Mouse (Mus musculus): Measurements from ENCODE around the gene Zfp934. TPM values are rescaled to one million over a fixed set of nuclear protein-coding genes. Genes with fewer than 3 reads are reported as not detected.
"Not testable (repeated sequence)": the region's sequence is repeated elsewhere in the genome, so short reads cannot be mapped to it uniquely, and the experiment has no call there.

Zfp934 gene
- polyA plus RNA-seq (2014; fragmentation: Nextera tagmentation; extraction: Ambion mirVana), result 20.6 and 21.3 TPM in 2 replicates

GRCm38 (mm10) chr13:62571099-62571498 lies at the start of gene Zfp934:
Zfp934 (minus strand) TSS chr13:62571199.
- not testable (repeated sequence) for DNase-seq (ENCODE audit: low spot score); H3K9ac ChIP-seq (ENCODE audit: low read length); ATAC-seq (replicated peaks; ENCODE audit: low FRiP score); H3K27ac ChIP-seq (ENCODE audit: low read depth, low read length); H3K9me3 ChIP-seq (ENCODE audit: control insufficient read depth, low read length); H3K4me3 ChIP-seq (ENCODE audit: low read depth, low read length); H3K27me3 ChIP-seq (ENCODE audit: control insufficient read depth, insufficient read depth, low read length); H3K4me2 ChIP-seq (ENCODE audit: low read depth, low read length, severe bottlenecking); H3K36me3 ChIP-seq (ENCODE audit: control insufficient read depth, insufficient read depth, low read length); H3K4me1 ChIP-seq (replicated peaks; ENCODE audit: control insufficient read depth, insufficient read depth, low read length)
- 86% methylated on average over 3 of the region's 6 CpGs for WGBS

GRCm38 (mm10) chr13:62617449-62617848 lies 46.5 kb upstream of the Zfp934 start:
- not testable (repeated sequence) for DNase-seq (ENCODE audit: low spot score); H3K4me3 ChIP-seq (ENCODE audit: low read depth, low read length); H3K9me3 ChIP-seq (ENCODE audit: control insufficient read depth, low read length); H3K9ac ChIP-seq (ENCODE audit: low read length); ATAC-seq (replicated peaks; ENCODE audit: low FRiP score); H3K27ac ChIP-seq (ENCODE audit: low read depth, low read length); H3K36me3 ChIP-seq (ENCODE audit: control insufficient read depth, insufficient read depth, low read length); H3K27me3 ChIP-seq (ENCODE audit: control insufficient read depth, insufficient read depth, low read length); H3K4me1 ChIP-seq (replicated peaks; ENCODE audit: control insufficient read depth, insufficient read depth, low read length); H3K4me2 ChIP-seq (ENCODE audit: low read depth, low read length, severe bottlenecking)
- WGBS, result 90% methylated on average over 4 of the region's 4 CpGs

- H3K4me3 ChIP-seq (ENCODE audit: low read depth, low read length); H3K27ac ChIP-seq (ENCODE audit: low read depth, low read length); H3K4me2 ChIP-seq (ENCODE audit: low read depth, low read length, severe bottlenecking); H3K9ac ChIP-seq (ENCODE audit: low read length); DNase-seq (ENCODE audit: low spot score); ATAC-seq (replicated peaks; ENCODE audit: low FRiP score); H3K4me1 ChIP-seq (replicated peaks; ENCODE audit: control insufficient read depth, insufficient read depth, low read length); H3K36me3 ChIP-seq (ENCODE audit: control insufficient read depth, insufficient read depth, low read length); H3K9me3 ChIP-seq (ENCODE audit: control insufficient read depth, low read length); H3K27me3 ChIP-seq (ENCODE audit: control insufficient read depth, insufficient read depth, low read length): not testable (repeated sequence)
- 16% methylated on average over 1 of the region's 1 CpGs for WGBS
These were observed 9.3 kb downstream of the Zfp934 start for GRCm38 (mm10) chr13:62561696-62562095.

- Histone ChIP-seq H3K4me2 (ENCODE audit: low read depth, low read length, severe bottlenecking) (peak within 1 kb of the TSS; percentile 34; the same call in 1 of the 2 replicates), H3K9ac (ENCODE audit: low read length) (peak within 1 kb of the TSS; percentile 43), H3K4me3 (ENCODE audit: low read depth, low read length) (peak within 1 kb of the TSS; percentile 38)
- not testable (repeated sequence) for H3K27me3 ChIP-seq (ENCODE audit: control insufficient read depth, insufficient read depth, low read length); H3K4me1 ChIP-seq (replicated peaks; ENCODE audit: control insufficient read depth, insufficient read depth, low read length); H3K9me3 ChIP-seq (ENCODE audit: control insufficient read depth, low read length); H3K36me3 ChIP-seq (ENCODE audit: control insufficient read depth, insufficient read depth, low read length); H3K27ac ChIP-seq (ENCODE audit: low read depth, low read length)
- peak; percentile 46 for DNase-seq (ENCODE audit: low spot score)
- peak; percentile 66; the same call in 1 of the 2 replicates for ATAC-seq (replicated peaks; ENCODE audit: low FRiP score)
- 2% methylated on average over 24 of the region's 27 CpGs for WGBS
These were observed 12.5 kb downstream of the Zfp934 start, which contains the start of gene Zfp935 for GRCm38 (mm10) chr13:62558189-62559110. Zfp935 (minus strand) TSS chr13:62558511.

GRCm38 (mm10) chr13:62530129-62530528 lies 40.9 kb downstream of the Zfp934 start:
- H3K27me3 ChIP-seq (ENCODE audit: control insufficient read depth, insufficient read depth, low read length); H3K4me2 ChIP-seq (ENCODE audit: low read depth, low read length, severe bottlenecking); H3K4me3 ChIP-seq (ENCODE audit: low read depth, low read length): not testable (repeated sequence)

GRCm38 (mm10) chr13:62510641-62511420 lies 60.2 kb downstream of the Zfp934 start:
- H3K27ac ChIP-seq (ENCODE audit: low read depth, low read length); H3K27me3 ChIP-seq (ENCODE audit: control insufficient read depth, insufficient read depth, low read length); H3K36me3 ChIP-seq (ENCODE audit: control insufficient read depth, insufficient read depth, low read length); H3K4me2 ChIP-seq (ENCODE audit: low read depth, low read length, severe bottlenecking); H3K4me3 ChIP-seq (ENCODE audit: low read depth, low read length); DNase-seq (ENCODE audit: low spot score); ATAC-seq (replicated peaks; ENCODE audit: low FRiP score); H3K9me3 ChIP-seq (ENCODE audit: control insufficient read depth, low read length); H3K4me1 ChIP-seq (replicated peaks; ENCODE audit: control insufficient read depth, insufficient read depth, low read length); H3K9ac ChIP-seq (ENCODE audit: low read length): not testable (repeated sequence)
- WGBS, result 83% methylated on average over 1 of the region's 1 CpGs

More at GRCm38 (mm10) chr13:62530129-62530528, 40.9 kb downstream of the Zfp934 start:
- H3K36me3 ChIP-seq (ENCODE audit: control insufficient read depth, insufficient read depth, low read length); ATAC-seq (replicated peaks; ENCODE audit: low FRiP score); DNase-seq (ENCODE audit: low spot score); H3K9me3 ChIP-seq (ENCODE audit: control insufficient read depth, low read length); H3K4me1 ChIP-seq (replicated peaks; ENCODE audit: control insufficient read depth, insufficient read depth, low read length); H3K27ac ChIP-seq (ENCODE audit: low read depth, low read length); H3K9ac ChIP-seq (ENCODE audit: low read length): not testable (repeated sequence)

GRCm38 (mm10) chr13:62472661-62473060 lies 98.3 kb downstream of the Zfp934 start:
- not testable (repeated sequence) for ATAC-seq (replicated peaks; ENCODE audit: low FRiP score); H3K4me1 ChIP-seq (replicated peaks; ENCODE audit: control insufficient read depth, insufficient read depth, low read length); H3K9ac ChIP-seq (ENCODE audit: low read length); H3K9me3 ChIP-seq (ENCODE audit: control insufficient read depth, low read length); H3K27ac ChIP-seq (ENCODE audit: low read depth, low read length); DNase-seq (ENCODE audit: low spot score); H3K4me2 ChIP-seq (ENCODE audit: low read depth, low read length, severe bottlenecking); H3K36me3 ChIP-seq (ENCODE audit: control insufficient read depth, insufficient read depth, low read length); H3K27me3 ChIP-seq (ENCODE audit: control insufficient read depth, insufficient read depth, low read length); H3K4me3 ChIP-seq (ENCODE audit: low read depth, low read length)
- 97% methylated on average over 8 of the region's 8 CpGs for WGBS

GRCm38 (mm10) chr13:62469947-62470346 lies 101.1 kb downstream of the Zfp934 start:
- not testable (repeated sequence) for H3K27ac ChIP-seq (ENCODE audit: low read depth, low read length); ATAC-seq (replicated peaks; ENCODE audit: low FRiP score); DNase-seq (ENCODE audit: low spot score)

More at GRCm38 (mm10) chr13:62469947-62470346, 101.1 kb downstream of the Zfp934 start:
- not testable (repeated sequence) for H3K4me2 ChIP-seq (ENCODE audit: low read depth, low read length, severe bottlenecking); H3K27me3 ChIP-seq (ENCODE audit: control insufficient read depth, insufficient read depth, low read length); H3K9me3 ChIP-seq (ENCODE audit: control insufficient read depth, low read length); H3K4me1 ChIP-seq (replicated peaks; ENCODE audit: control insufficient read depth, insufficient read depth, low read length); H3K36me3 ChIP-seq (ENCODE audit: control insufficient read depth, insufficient read depth, low read length); H3K9ac ChIP-seq (ENCODE audit: low read length); H3K4me3 ChIP-seq (ENCODE audit: low read depth, low read length)

Data from forebrain, embryonic 11.5 days (tissue).